Mouse (Mus musculus): ENCODE results near the gene Calm3.

DNA sequence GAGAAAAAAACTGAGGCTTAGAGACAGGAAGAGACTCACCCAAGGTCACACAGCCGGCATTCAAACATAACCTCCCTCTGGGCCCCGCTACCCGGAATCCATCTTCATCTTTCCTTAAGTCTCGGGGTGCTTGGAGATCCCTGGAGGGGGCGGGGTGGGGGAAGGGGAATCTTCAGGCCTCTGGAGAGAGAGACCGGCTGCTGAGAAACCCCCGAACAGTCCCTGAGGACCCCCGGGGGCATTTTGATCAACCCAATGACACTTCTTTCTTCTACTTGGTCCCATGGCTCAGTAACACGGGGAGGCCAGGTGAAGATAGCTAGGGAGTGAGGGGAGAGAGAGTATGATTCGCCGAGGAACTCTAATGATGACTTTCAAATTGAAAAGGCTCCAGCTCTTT, 47.9 kb downstream of the Calm3 start:
- no peak for TF ChIP-seq CTCF (conservative IDR thresholded peaks at IDR 0.05; ENCODE audit: insufficient read depth, insufficient read length, low read depth, low read length)
- no peak for TF ChIP-seq POLR2A (IDR thresholded peaks at IDR 0.05; ENCODE audit: low read depth, low read length)
